In genomic region chr8:90330377-90331285, GRCm38 (mm10) we compare ENCODE assay signal across 31 mouse cellular contexts. TPM values are rescaled to one million over a fixed set of nuclear protein-coding genes. Genes with fewer than 3 reads are reported as not detected.
DNase-seq lines count a peak whose midpoint lies in the region; ATAC-seq and TF ChIP-seq lines count a peak whose summit lies in the region.
"Had no signal": no experiment of that assay in that cellular context is flagged by ENCODE, and none has a peak within 500 bp of the region (broad histone marks: within the 10 kb centered on the region; RNA-seq: fewer than 3 reads in every experiment).

No protein-coding gene starts in this region.

- no peak overlapping the region for H3K4me2 ChIP-seq in forebrain, embryonic 12.5 days
- H3K4me2 ChIP-seq in forebrain, postnatal 0 days (ENCODE audit: low read depth), result no peak overlapping the region
- H3K4me2 ChIP-seq in midbrain, embryonic 13.5 days (replicated peaks), result peak overlapping the region; percentile 23
- H3K4me2 ChIP-seq: embryonic facial prominence, embryonic 15.5 days; heart, embryonic 12.5 days; kidney, embryonic 15.5 days; limb, embryonic 12.5 days; lung, embryonic 15.5 days; neural tube, embryonic 13.5 days had no signal

- no peak overlapping the region for H3K4me3 ChIP-seq in forebrain, embryonic 12.5 days (replicated peaks)
- H3K4me3 ChIP-seq in forebrain, postnatal 0 days (ENCODE audit: low read depth, low read length), result no peak overlapping the region
- no peak overlapping the region for H3K4me3 ChIP-seq in midbrain, embryonic 13.5 days (replicated peaks)
- H3K4me3 ChIP-seq in left cerebral cortex, adult 2 months, result no peak overlapping the region
- H3K4me3 ChIP-seq: embryonic facial prominence, embryonic 10.5 days; embryonic facial prominence, embryonic 15.5 days; gastrocnemius, adult 2 months; heart, adult 2 months; heart, embryonic 12.5 days; kidney, embryonic 15.5 days; limb, embryonic 12.5 days; lung, embryonic 15.5 days; neural tube, embryonic 13.5 days had no signal

- H3K9me3 ChIP-seq in forebrain, embryonic 12.5 days, result no peaks in the 10 kb centered on the region
- no peaks in the 10 kb centered on the region for H3K9me3 ChIP-seq in forebrain, postnatal 0 days (ENCODE audit: low read length)
- no peaks in the 10 kb centered on the region for H3K9me3 ChIP-seq in midbrain, embryonic 13.5 days
- H3K9me3 ChIP-seq: embryonic facial prominence, embryonic 10.5 days; embryonic facial prominence, embryonic 15.5 days; heart, embryonic 12.5 days; kidney, embryonic 15.5 days; limb, embryonic 12.5 days; lung, embryonic 15.5 days; neural tube, embryonic 13.5 days had no signal

- peaks cover 48% of the 10 kb centered on the region for H3K4me1 ChIP-seq in forebrain, embryonic 12.5 days
- H3K4me1 ChIP-seq in forebrain, postnatal 0 days (ENCODE audit: insufficient read depth), result peaks cover 10% of the 10 kb centered on the region; the same call in 1 of the 2 replicates
- H3K4me1 ChIP-seq in midbrain, embryonic 13.5 days (replicated peaks), result peaks cover 64% of the 10 kb centered on the region
- H3K4me1 ChIP-seq: embryonic facial prominence, embryonic 15.5 days; kidney, embryonic 15.5 days; lung, embryonic 15.5 days had no signal

- no peak for TF ChIP-seq POLR2A in brain, embryonic 14.5 days (IDR thresholded peaks at IDR 0.05; ENCODE audit: borderline replicate concordance, extremely low read depth, insufficient read depth, insufficient read length, poor library complexity, severe bottlenecking)

- 28% methylated on average over 7 of the region's 7 CpGs for WGBS in forebrain, embryonic 12.5 days
- 44% methylated on average over 7 of the region's 7 CpGs for WGBS in forebrain, postnatal 0 days
- 21% methylated on average over 7 of the region's 7 CpGs for WGBS in midbrain, embryonic 13.5 days

- intact Hi-C loops in left cerebral cortex, adult 2 months (cut with DNase I), result no loop called here

- no peak for DNase-seq in forebrain, postnatal 0 days
- DNase-seq in R1 (ENCODE audit: low read depth, low spot score), result peak; percentile 31
- peak; percentile 63 for DNase-seq in brain, embryonic 14.5 days (ENCODE audit: low read depth)
- DNase-seq in left cerebral cortex, adult 2 months (ENCODE audit: extremely low spot score in 1 of 2, low spot score in 2 of 2), result no peak
- DNase-seq: adrenal gland, adult 8-10 months; cerebellum, adult 11 months; cerebellum, adult 9-10 months; cerebellum, postnatal 36 days; gastrocnemius, adult 2 months; gastrocnemius, postnatal 36 days; heart, adult 2 months; kidney, adult 18-20 months; kidney, postnatal 25 days; right cerebral cortex, postnatal 4 days; thymus, adult 2 months; thymus, postnatal 36 days had no signal

- H3K27ac ChIP-seq in forebrain, embryonic 12.5 days, result peak overlapping the region; percentile 76
- no peak overlapping the region for H3K27ac ChIP-seq in forebrain, postnatal 0 days (ENCODE audit: low read depth, low read length)
- H3K27ac ChIP-seq in midbrain, embryonic 13.5 days, result peak overlapping the region; percentile 71
- no peak overlapping the region for H3K27ac ChIP-seq in left cerebral cortex, adult 2 months
- H3K27ac ChIP-seq: embryonic facial prominence, embryonic 10.5 days; embryonic facial prominence, embryonic 15.5 days; gastrocnemius, adult 2 months; heart, adult 2 months; kidney, embryonic 15.5 days; limb, embryonic 12.5 days; lung, embryonic 15.5 days; neural tube, embryonic 13.5 days had no signal

- ATAC-seq in forebrain, embryonic 12.5 days (ENCODE audit: low FRiP score), result no peak
- no peak for ATAC-seq in forebrain, postnatal 0 days
- ATAC-seq in midbrain, embryonic 13.5 days, result peak; percentile 48; the same call in 1 of the 2 replicates
- no peak for ATAC-seq in cerebellum, adult (ENCODE audit: insufficient number of reproducible peaks, low FRiP score, low TSS enrichment)
- ATAC-seq: activated CD4-positive, CD25-positive, alpha-beta regulatory T cell, adult 4 months; CD4-positive, CD25-positive, alpha-beta regulatory T cell, adult 4 months; hindbrain, embryonic 16.5 days had no signal

- H3K9ac ChIP-seq in forebrain, embryonic 12.5 days, result no peak overlapping the region
- no peak overlapping the region for H3K9ac ChIP-seq in forebrain, postnatal 0 days
- no peak overlapping the region for H3K9ac ChIP-seq in midbrain, embryonic 13.5 days (replicated peaks)
- H3K9ac ChIP-seq: embryonic facial prominence, embryonic 15.5 days; heart, embryonic 12.5 days; kidney, embryonic 15.5 days; limb, embryonic 12.5 days; lung, embryonic 15.5 days; neural tube, embryonic 13.5 days had no signal

- TF ChIP-seq CTCF in forebrain, postnatal 0 days (IDR thresholded peaks at IDR 0.05; ENCODE audit: low read depth), result no peak
- no peak for TF ChIP-seq CTCF in brain, embryonic 14.5 days (IDR thresholded peaks at IDR 0.05; ENCODE audit: borderline replicate concordance, extremely low read depth, insufficient read depth, insufficient read length)
- no peak for TF ChIP-seq CTCF in left cerebral cortex, adult 2 months (IDR thresholded peaks at IDR 0.05)

- no peaks in the 10 kb centered on the region for H3K27me3 ChIP-seq in forebrain, embryonic 12.5 days
- no peaks in the 10 kb centered on the region for H3K27me3 ChIP-seq in forebrain, postnatal 0 days (ENCODE audit: insufficient read depth, low read length)
- H3K27me3 ChIP-seq in midbrain, embryonic 13.5 days, result no peaks in the 10 kb centered on the region
- H3K27me3 ChIP-seq: embryonic facial prominence, embryonic 15.5 days; heart, embryonic 12.5 days; kidney, embryonic 15.5 days; lung, embryonic 15.5 days; neural tube, embryonic 13.5 days had no signal

- H3K36me3 ChIP-seq in forebrain, embryonic 12.5 days (replicated peaks), result peaks cover 44% of the 10 kb centered on the region
- 0 out of 2 replicates have a peak, but pooled peaks cover 3% of the 10 kb centered on the region for H3K36me3 ChIP-seq in forebrain, postnatal 0 days (ENCODE audit: insufficient read depth)
- peaks cover 30% of the 10 kb centered on the region for H3K36me3 ChIP-seq in midbrain, embryonic 13.5 days
- H3K36me3 ChIP-seq: embryonic facial prominence, embryonic 15.5 days; limb, embryonic 12.5 days; lung, embryonic 15.5 days had no signal

RNA-seq across cellular contexts. Expression of gene Tox3, which starts 17.5 kb away (rescaled TPM):
- 34.2 and 41.3 TPM in 2 replicates for polyA plus RNA-seq in forebrain, embryonic 12.5 days (2016; fragmentation: Nextera tagmentation; extraction: Ambion mirVana)
- total RNA-seq in forebrain, postnatal 0 days (2014; rRNA removed), result 21.1 and 35.6 TPM in 2 replicates
- 21.2 and 26.5 TPM in 2 replicates for polyA plus RNA-seq in forebrain, postnatal 0 days (2015; fragmentation: Nextera tagmentation; extraction: Ambion mirVana)
- polyA plus RNA-seq in brain, embryonic 14.5 days (2012; rRNA removed), result 88.1 and 90.0 TPM in 2 replicates
- 31.4 and 34.3 TPM in 2 replicates for polyA plus RNA-seq in midbrain, embryonic 13.5 days (2015; fragmentation: Nextera tagmentation; extraction: Ambion mirVana)
- 10 to 100 TPM; 20.7 to 23.2 TPM for total RNA-seq in left cerebral cortex, adult 2 months (2021)
- total RNA-seq: liver, adult 2 months; megakaryocyte progenitor cell, adult 5-6 weeks had no signal
- polyA plus RNA-seq: activated CD4-positive, CD25-positive, alpha-beta regulatory T cell, adult 4 months; CD4-positive, CD25-positive, alpha-beta regulatory T cell, adult 4 months had no signal

Comparison
In these comparisons a context has a peak if more than half of its experiments do, and no peak if none do; other contexts are left out.
1. H3K27ac ChIP-seq: peak in forebrain, embryonic 12.5 days (single experiment) and midbrain, embryonic 13.5 days (single experiment); none in forebrain, postnatal 0 days (single experiment) and left cerebral cortex, adult 2 months (single experiment).
2. DNase-seq: peak in R1 (single experiment) and brain, embryonic 14.5 days (single experiment); none in forebrain, postnatal 0 days (single experiment) and left cerebral cortex, adult 2 months (0 of 2).